Mouse (Mus musculus): ENCODE measurements around the gene Ifnar1. TPM values are rescaled to one million over a fixed set of nuclear protein-coding genes. Genes with fewer than 3 reads are reported as not detected.

The Ifnar1 gene
- polyA plus RNA-seq, 1 experiment from 2014 or later = 60.6 TPM

GRCm38 (mm10) chr16:91538051-91538450 lies 53.0 kb downstream of the Ifnar1 start:
- ATAC-seq = no peak
- no peak for DNase-seq (ENCODE audit: low read depth, low spot score)
- CTCF ChIA-PET = interaction anchor here (1.2 kb wide), 1 partner anchor 10 kb away, joined by 3 read pairs; no protein-coding TSS in a partner anchor
- in situ Hi-C loops (cut with MboI; ENCODE audit: low pct_unique_long_range_greater_than_20kb) = no loop called here
- no peaks in the 10 kb centered on the region for H3K27me3 ChIP-seq
- POLR2A ChIA-PET = no interaction called here
- TF ChIP-seq CTCF (IDR thresholded peaks at IDR 0.05) = no peak

- no peak for ATAC-seq
- in situ Hi-C loops (cut with MboI; ENCODE audit: low pct_unique_long_range_greater_than_20kb) = no loop called here
- TF ChIP-seq CTCF (IDR thresholded peaks at IDR 0.05) = no peak
- H3K27me3 ChIP-seq = no peaks in the 10 kb centered on the region
- DNase-seq (ENCODE audit: low read depth, low spot score) = no peak
- CTCF ChIA-PET = interaction anchor here (1.2 kb wide), 1 partner anchor 9 kb away, joined by 3 read pairs; no protein-coding TSS in a partner anchor
- POLR2A ChIA-PET = no interaction called here
These were observed 53.5 kb downstream of the Ifnar1 start for GRCm38 (mm10) chr16:91538513-91538912.

- in situ Hi-C loops (cut with MboI; ENCODE audit: low pct_unique_long_range_greater_than_20kb) = no loop called here
- POLR2A ChIA-PET = no interaction called here
- CTCF ChIA-PET = no interaction called here
- DNase-seq (ENCODE audit: low read depth, low spot score) (no peak), ATAC-seq (no peak)
- TF ChIP-seq CTCF (IDR thresholded peaks at IDR 0.05) = no peak
- no peaks in the 10 kb centered on the region for H3K27me3 ChIP-seq
These were observed 56.6 kb downstream of the Ifnar1 start for GRCm38 (mm10) chr16:91541573-91542081.

DNA sequence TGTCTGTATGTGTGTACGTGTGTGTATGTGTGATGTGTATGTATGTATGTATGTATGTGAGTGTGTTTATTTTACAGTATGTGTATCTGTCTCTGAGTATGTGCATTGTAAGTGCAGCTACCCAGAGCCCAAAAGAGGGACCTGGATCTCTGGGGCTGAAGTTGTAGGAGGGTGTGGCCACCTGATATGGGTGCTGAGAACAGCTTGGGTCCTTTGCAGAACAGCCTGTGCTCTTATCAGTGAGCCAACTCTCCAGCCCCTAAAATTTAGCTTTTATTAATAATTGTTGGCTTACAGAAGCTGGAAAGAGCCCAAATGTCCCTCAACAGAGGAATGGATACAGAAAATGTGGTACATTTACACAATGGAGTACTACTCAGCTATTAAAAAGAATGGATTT lies 58.6 kb downstream of the Ifnar1 start:
- ATAC-seq (no peak), DNase-seq (ENCODE audit: low read depth, low spot score) (no peak)
- ChIA-PET CTCF (no interaction called here), POLR2A (no interaction called here)
- no peak for TF ChIP-seq CTCF (IDR thresholded peaks at IDR 0.05)
- in situ Hi-C loops (cut with MboI; ENCODE audit: low pct_unique_long_range_greater_than_20kb) = no loop called here
- H3K27me3 ChIP-seq = no peaks in the 10 kb centered on the region

GRCm38 (mm10) chr16:91545597-91546281 lies 60.7 kb downstream of the Ifnar1 start:
- no peaks in the 10 kb centered on the region for H3K27me3 ChIP-seq
- DNase-seq (ENCODE audit: low read depth, low spot score) (no peak), ATAC-seq (no peak)
- POLR2A ChIA-PET = no interaction called here
- CTCF ChIA-PET = no interaction called here
- in situ Hi-C loops (cut with MboI; ENCODE audit: low pct_unique_long_range_greater_than_20kb) = no loop called here
- no peak for TF ChIP-seq CTCF (IDR thresholded peaks at IDR 0.05)

GRCm38 (mm10) chr16:91546391-91546835 lies 61.4 kb downstream of the Ifnar1 start:
- DNase-seq (ENCODE audit: low read depth, low spot score) (no peak), ATAC-seq (no peak)
- no peaks in the 10 kb centered on the region for H3K27me3 ChIP-seq
- ChIA-PET POLR2A (no interaction called here), CTCF (no interaction called here)
- in situ Hi-C loops (cut with MboI; ENCODE audit: low pct_unique_long_range_greater_than_20kb) = no loop called here
- no peak for TF ChIP-seq CTCF (IDR thresholded peaks at IDR 0.05)

GRCm38 (mm10) chr16:91546836-91547741 lies 62.1 kb downstream of the Ifnar1 start, which contains the start of gene Ifngr2:
TSS of gene Ifngr2 (plus strand) at chr16:91547072.
- ATAC-seq (peak; percentile 84), DNase-seq (ENCODE audit: low read depth, low spot score) (no peak)
- TF ChIP-seq CTCF (IDR thresholded peaks at IDR 0.05) = no peak
- H3K27me3 ChIP-seq = no peaks in the 10 kb centered on the region
- in situ Hi-C loops (cut with MboI; ENCODE audit: low pct_unique_long_range_greater_than_20kb) = no loop called here
- CTCF ChIA-PET = interaction anchor here (0.7 kb wide), 1 partner anchor 9 kb away, joined by 3 read pairs; no protein-coding TSS in a partner anchor
- POLR2A ChIA-PET = no interaction called here

DNA sequence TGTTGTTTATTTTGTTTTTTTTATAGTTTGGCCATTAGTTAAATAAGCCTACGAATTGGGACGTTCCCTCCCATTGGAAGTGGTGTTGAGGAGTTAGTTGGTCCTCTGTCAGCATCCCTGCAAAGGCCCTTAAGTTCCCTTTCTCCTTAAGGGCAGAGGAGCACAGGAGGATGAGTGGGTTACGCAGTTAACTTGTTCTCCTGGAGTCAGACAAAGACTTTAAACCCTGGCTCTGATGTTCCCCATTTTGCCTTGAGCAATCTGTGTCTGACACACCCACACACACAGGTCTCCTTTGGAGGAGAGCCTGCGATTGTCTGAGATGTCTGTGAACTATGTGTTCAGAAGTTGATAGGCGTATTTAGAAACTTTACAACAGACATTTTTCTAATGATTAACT lies 62.9 kb downstream of the Ifnar1 start:
- no peak for DNase-seq (ENCODE audit: low read depth, low spot score)

DNA sequence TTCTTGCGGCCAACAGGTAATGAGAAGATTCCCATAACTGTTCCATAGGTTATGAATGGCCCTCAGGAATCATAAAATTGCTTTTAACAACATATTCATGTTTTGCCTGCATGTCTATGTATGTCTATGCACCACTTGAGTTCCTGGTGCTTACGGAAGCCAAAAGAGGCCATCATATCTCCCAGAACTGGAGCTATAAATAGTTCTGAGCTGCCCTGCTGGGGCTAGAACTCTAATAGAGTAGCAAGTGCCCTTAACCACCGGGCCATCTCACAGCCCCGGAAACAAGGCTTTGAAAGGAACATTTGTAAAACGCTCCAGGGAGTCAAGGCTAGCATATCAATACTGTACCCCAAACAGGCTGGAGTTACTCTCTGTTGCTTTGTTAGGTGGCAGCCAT lies 63.5 kb downstream of the Ifnar1 start:
- no peak for ATAC-seq
- DNase-seq (ENCODE audit: low read depth, low spot score) = no peak
- in situ Hi-C loops (cut with MboI; ENCODE audit: low pct_unique_long_range_greater_than_20kb) = no loop called here
- ChIA-PET POLR2A (no interaction called here), CTCF (no interaction called here)
- no peaks in the 10 kb centered on the region for H3K27me3 ChIP-seq
- no peak for TF ChIP-seq CTCF (IDR thresholded peaks at IDR 0.05)

More for the DNA sequence above, 62.9 kb downstream of the Ifnar1 start:
- CTCF ChIA-PET = interaction anchor here (0.7 kb wide), 1 partner anchor 10 kb away, joined by 3 read pairs; no protein-coding TSS in a partner anchor
- no peak for ATAC-seq
- POLR2A ChIA-PET = no interaction called here
- no peaks in the 10 kb centered on the region for H3K27me3 ChIP-seq
- in situ Hi-C loops (cut with MboI; ENCODE audit: low pct_unique_long_range_greater_than_20kb) = no loop called here
- no peak for TF ChIP-seq CTCF (IDR thresholded peaks at IDR 0.05)

DNA sequence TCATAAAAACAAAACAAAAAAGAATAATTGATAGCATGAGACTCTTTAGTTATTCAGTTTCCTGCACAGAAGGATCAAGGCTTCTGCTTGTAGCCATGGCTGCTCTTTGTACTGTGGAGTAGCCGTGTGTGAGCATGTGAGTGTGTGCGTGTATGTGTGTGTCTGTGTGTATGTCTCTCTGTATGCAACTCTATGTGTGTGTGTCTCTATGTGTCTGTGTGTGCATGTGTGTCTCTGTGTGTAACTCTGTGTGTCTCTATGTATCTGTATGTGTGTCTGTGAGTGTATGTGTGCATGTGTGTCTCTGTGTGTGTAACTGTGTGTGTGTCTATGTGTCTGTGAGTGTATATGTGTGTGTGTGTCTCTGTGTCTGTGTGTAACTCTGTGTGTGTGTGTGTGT lies 64.0 kb downstream of the Ifnar1 start:
- TF ChIP-seq CTCF (IDR thresholded peaks at IDR 0.05) = no peak
- no peaks in the 10 kb centered on the region for H3K27me3 ChIP-seq
- in situ Hi-C loops (cut with MboI; ENCODE audit: low pct_unique_long_range_greater_than_20kb) = no loop called here
- ATAC-seq (no peak), DNase-seq (ENCODE audit: low read depth, low spot score) (no peak)
- ChIA-PET CTCF (no interaction called here), POLR2A (no interaction called here)

- in situ Hi-C loops (cut with MboI; ENCODE audit: low pct_unique_long_range_greater_than_20kb) = no loop called here
- TF ChIP-seq CTCF (IDR thresholded peaks at IDR 0.05) = no peak
- DNase-seq (ENCODE audit: low read depth, low spot score) (no peak), ATAC-seq (no peak)
- H3K27me3 ChIP-seq = no peaks in the 10 kb centered on the region
- POLR2A ChIA-PET = no interaction called here
- CTCF ChIA-PET = no interaction called here
These were observed 64.6 kb downstream of the Ifnar1 start for GRCm38 (mm10) chr16:91549616-91550015.
